Mouse (Mus musculus) spleen, adult 18-20 months (tissue): ENCODE data around the gene Thsd1.

Experiments used
- DNase-seq, 2 experiments: peaks; one replicate each; pipeline ENCODE4 v3.0.0; 2022; ENCODE audit warnings: mixed read lengths in 2 of 2

Gene Thsd1

DNA sequence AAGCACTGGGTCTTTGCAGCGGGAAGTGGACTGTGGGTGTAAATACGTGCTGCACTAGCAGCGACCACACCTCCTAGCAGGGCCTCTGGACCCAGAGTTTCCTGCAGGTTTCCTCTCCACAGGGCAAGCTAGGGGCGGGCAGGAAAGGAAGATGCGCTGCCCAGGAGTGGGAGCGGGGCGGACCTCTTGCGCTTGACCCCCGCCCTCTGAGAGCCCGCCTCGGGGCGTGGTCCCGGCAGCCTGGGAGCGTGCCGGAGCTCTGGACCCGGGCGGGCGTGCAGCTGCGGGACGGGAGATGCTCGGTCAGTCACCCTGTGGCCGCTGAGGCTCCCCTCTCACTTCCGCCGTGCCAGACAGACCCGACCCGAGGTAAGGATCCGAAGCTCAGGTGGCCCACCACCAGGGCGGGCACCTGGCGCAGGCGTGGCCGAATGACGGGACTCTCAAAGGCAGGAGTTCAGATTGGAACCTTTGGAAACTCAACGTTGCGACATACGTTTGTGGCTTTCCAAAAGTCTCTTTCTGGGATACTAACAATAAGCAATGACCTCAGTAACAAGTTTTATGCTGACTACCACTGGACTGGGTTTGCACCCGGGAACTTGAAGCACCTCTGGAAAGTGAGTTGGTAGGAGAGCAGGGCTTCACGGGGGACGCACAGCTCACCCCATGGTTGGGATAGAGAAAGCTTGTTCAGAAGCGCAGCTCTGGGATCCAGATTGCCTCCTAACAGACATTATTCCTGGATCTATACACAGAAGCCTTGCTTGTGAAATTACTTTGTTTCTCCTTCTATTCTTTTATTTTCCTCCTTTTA lies at the start of gene Thsd1:
Thsd1 (plus strand) TSS at position 253 of the 817 bp plus-strand sequence.
- peak; percentile 21 to 33 for DNase-seq

DNA sequence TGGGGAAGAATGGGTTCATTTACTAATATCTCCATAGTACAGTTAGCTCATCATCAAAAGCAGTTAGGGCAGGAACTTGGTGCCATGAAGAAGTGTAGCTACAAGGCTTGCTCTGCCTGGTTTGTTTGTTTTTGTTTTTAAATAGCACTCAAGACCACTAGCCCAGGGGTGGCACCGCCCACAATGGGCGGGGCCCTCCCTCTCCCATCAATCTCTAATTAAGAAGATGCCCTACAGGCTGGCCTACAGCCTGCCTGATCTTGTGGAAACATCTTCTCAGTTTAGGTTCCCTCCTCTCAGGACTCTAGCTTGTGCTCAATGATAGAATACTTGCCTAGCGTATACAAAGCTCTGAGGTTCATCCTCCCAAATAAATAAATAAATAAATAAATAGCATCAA lies 42.2 kb upstream of the Thsd1 start:
- no peak for DNase-seq

DNA sequence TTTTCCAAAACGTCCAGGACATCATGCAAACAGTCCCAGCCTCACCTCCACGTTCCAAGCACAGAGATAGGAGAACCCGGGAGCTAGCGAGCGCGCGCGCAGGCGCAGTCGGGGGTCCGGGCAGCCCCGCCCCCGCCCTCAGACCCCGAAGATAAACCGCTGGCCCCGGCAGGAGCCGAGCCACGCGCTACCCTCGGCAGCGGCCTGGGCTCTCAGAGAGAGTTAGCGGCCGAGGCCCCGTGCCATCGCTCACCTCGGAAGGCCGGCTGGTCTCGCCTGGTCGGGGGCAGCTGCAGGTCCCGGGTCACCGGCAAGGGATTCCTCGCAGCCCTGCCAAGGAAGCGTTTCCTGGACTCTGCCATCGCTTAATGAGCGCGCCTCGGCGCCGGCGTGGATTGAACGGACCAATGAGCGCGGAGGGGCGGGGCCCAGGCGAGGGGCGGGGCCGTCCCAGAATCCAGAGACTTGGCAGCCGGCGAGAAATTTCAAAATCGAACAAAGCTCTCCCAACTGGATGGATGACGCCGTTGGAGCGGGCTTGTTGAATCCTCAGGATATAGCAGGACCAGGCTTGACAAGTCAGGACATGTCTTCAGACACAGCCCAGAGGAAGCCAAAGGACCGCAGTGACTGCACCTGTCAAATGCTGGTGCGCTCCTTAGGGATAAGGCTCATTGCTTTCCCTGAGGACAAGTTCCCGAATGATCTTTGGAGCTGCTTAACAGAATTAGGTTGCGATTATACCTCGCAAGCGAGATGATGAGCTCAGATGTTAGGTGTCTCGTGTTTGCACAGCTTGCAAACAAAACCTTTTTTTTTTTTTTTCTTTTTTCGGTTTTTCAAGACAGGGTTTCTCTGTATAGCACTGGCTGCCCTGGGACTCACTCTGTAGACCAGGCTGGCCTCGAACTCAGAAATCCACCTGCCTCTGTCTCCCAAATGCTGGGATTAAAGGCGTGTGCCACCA lies 41.4 kb upstream of the Thsd1 start, which contains the start of gene Ckap2:
Ckap2 (minus strand) TSS at position 389 of the 967 bp plus-strand sequence.
- peak; percentile 70 to 81 for DNase-seq

DNA sequence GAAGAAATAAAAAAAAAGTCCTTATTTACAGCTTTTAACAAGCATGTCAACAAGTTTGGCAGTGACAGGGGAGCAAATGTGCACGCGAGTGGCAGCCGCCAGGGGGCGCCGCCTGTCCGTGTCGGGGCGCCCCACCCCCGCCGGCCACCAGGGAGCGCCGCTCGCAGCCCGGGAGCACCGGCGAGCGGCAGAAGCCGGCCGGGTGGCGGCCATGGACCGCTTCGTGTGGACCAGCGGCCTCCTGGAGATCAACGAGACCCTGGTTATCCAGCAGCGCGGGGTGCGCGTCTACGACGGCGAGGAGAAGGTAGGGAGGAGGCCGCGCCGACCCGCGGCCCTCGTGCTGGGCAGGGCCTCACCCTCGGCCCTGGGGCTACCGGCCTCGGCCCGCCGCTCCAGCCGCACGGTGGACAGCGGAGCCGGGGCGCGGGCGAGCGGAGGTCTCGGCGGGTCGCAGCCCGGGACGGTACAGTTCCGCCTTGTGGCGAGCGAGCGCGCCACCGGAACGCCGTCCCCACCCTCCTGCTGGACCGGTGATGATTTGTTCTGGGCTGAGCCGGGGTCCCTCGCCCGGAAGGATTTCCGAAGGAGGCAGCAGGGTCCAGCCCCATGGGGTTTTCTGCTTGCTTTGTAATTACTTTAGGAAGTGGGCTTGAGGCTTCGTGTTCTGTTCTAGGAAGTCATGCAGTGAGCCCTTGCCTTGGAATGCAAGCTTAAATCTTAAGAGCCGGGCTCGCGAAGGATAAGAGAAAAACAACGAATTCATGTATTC lies 34.3 kb upstream of the Thsd1 start, which contains the start of gene Vps36:
Vps36 (plus strand) TSS at position 150 of the 772 bp plus-strand sequence.
- DNase-seq: peak; percentile 80 to 92

- no peak for DNase-seq
Measured at GRCm38 (mm10) chr8:22193432-22194010, 33.6 kb upstream of the Thsd1 start.

- no peak for DNase-seq
Measured at GRCm38 (mm10) chr8:22197914-22198313, 29.2 kb upstream of the Thsd1 start.

- no peak for DNase-seq
Measured at GRCm38 (mm10) chr8:22199481-22199880, 27.6 kb upstream of the Thsd1 start.

DNA sequence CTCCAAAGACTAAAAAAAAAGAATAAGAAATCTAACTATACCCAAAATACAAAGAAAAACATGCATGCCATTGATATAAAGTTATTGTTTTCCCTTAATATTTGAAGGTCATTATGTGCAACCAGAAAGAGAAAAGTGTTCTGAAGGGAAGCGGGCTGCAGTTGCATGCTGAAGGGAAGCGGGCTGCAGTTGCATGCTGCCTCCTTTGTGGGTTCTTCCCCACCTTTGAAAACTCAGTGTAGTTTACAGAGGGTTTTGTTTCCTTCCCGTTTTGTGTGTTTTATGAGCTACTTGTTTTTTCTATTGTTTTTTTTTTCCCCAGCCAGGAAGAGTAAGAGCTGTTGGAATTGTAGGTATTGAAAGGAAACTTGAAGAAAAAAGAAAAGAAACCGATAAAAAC lies 19.6 kb upstream of the Thsd1 start:
- DNase-seq: no peak

GRCm38 (mm10) chr8:22209012-22209411 lies 18.1 kb upstream of the Thsd1 start:
- no peak for DNase-seq

- no peak for DNase-seq
Measured at GRCm38 (mm10) chr8:22214826-22215225, 12.3 kb upstream of the Thsd1 start.

DNA sequence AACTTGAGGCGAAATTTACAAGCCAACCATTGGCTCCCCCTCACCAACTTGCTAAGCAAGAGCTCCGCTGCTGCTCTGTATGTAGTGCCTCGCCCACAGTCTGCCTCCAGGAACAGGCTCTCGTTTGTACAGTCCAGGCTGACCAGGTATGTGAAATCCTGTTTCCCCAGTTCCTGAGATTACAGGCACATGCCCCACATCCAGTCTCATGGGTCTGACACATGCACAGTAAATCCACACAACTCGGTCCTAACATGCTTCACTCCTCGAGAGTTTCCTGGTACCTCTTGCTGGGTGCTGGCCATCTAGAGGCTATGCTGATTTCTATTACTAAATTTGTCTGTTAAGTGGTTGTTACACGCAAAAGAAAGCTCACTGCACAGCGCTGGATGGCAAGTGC lies 752 bp upstream of the Thsd1 start:
- no peak for DNase-seq

DNA sequence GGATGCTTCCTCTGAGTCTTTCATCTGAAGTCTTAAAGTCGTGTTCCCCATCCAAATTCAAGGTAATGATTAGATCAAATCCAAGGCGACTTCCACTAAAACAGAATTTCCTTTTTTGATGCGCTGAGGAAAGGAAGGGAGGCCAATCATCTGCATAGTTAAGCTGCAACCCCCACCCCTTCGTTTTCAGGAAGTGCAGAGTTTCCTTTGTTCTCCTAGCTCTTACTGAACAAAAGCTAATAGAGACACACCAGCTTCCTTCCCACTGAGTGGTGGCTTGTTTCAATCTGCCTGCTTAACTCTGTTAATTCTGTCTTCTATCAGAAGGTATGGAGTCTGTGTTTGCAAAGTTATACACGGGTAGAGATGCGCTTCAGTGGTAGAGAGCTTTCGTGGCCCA lies 1.5 kb downstream of the Thsd1 start:
- no peak for DNase-seq

DNA sequence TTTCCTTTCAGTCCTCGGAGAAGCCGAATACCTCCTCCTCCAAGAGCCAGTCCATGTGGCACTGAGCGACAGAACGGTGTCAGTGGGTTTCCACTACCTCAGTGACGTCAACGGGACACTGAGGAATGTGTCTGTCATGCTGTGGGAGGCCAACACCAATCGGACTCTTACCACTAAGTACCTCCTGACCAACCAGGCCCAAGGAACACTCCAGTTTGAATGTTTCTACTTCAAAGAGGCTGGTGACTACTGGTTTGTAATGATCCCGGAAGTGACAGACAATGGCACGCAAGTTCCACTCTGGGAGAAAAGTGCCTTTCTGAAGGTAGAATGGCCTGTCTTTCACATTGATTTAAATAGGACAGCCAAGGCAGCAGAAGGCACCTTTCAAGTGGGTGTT lies 15.9 kb downstream of the Thsd1 start:
- DNase-seq: no peak

DNA sequence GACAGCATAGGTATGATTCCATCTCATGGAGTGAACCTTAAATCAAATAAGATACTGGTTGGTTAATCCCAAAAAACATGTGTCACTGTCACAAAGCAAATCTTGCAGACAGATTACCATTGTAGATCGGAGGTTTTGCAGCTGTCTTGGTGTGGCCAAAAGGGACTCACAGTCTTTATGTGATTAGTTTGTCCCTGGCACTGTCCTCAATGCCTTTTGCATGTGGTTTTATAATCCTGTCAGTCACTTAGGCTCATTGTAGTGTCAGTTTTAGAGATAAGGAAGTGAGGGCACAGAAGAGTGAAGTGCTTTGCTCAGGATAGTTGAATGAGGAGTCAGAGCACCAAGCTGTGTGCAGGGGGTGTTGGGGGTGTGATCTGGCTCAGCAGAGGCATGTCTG lies 18.6 kb downstream of the Thsd1 start:
- DNase-seq: no peak

- no peak for DNase-seq
Measured at GRCm38 (mm10) chr8:22247956-22248355, 20.8 kb downstream of the Thsd1 start.

- no peak for DNase-seq
Measured at GRCm38 (mm10) chr8:22249080-22249479, 22.0 kb downstream of the Thsd1 start.

- no peak for DNase-seq
Measured at GRCm38 (mm10) chr8:22258946-22259450, 31.9 kb downstream of the Thsd1 start.

- no peak for DNase-seq
Measured at GRCm38 (mm10) chr8:22259531-22259930, 32.4 kb downstream of the Thsd1 start.

DNA sequence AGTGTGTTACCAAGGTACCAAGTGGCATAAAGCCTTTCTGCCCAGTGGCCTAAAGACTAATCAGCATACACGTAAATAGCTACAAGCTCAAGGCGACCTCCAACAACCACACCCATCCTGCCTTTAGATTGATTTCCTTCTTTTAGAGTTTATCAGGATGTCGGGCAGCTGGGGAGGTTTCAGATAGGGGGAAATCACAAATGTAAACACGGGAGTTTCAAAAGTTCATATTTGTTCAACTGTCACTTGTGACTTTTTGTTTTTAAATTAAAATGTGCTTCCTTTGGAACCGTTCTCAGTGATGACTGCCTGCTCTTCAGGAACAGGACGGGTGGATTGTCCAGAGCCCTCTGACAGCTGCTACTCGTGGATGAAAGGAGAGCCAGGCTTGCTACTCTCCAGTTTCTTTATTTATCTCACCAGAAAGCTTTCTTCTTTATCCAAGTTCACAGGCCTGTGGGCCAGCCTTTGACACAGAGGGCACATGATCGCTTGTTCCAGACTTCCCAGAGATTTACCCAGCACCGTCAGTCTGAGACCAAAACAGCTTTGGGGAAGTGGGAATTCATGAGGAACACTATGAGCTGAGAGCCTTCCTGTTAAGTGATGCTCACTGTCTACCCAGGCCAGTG lies 33.1 kb downstream of the Thsd1 start:
- DNase-seq: no peak

GRCm38 (mm10) chr8:22262267-22262666 lies 35.2 kb downstream of the Thsd1 start:
- DNase-seq: no peak

- DNase-seq: no peak
Measured at GRCm38 (mm10) chr8:22264292-22264691, 37.2 kb downstream of the Thsd1 start.

DNA sequence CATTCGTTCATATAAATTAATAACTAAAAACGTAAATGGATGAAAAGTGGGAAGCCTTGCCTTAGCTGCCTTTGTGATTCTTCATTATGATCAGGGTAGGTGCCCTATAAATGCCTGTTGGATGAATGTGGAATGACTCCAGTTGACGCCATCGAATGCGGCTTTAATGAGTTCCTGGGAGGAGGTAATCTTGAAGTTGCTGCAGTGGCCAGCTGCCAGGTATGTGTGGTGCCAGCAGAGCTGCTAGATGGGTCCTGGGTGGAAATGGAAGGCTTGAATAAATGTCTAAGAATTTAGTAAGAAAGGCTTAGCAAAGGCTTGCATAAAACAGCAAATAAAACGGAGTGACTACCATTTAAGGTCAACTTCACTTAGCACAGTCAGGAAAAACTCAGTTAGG lies 37.7 kb downstream of the Thsd1 start:
- DNase-seq: no peak
